Mouse (Mus musculus) adrenal gland, postnatal 25 days (tissue): Measurements from ENCODE around the gene Col8a2. TPM values are rescaled to one million over a fixed set of nuclear protein-coding genes. Genes with fewer than 3 reads are reported as not detected.

Source experiments
- DNase-seq: peaks from one replicate; pipeline ENCODE4 v3.0.0; 2021; ENCODE audit warnings: mixed read lengths
- long read RNA-seq: library from polyadenylated mRNA; stranded (forward); transcript quantifications from one replicate; pipeline ENCODE4 v2.0.0, GENCODE M21; 2021
- total RNA-seq: library from RNA; stranded (reverse); gene quantifications from 2 replicates; pipeline ENCODE4 v1.2.3, GENCODE M21; 2021

The Col8a2 gene
- total RNA-seq: 1.7 and 2.4 TPM in 2 replicates
- long read RNA-seq, full-length matches to known transcripts: 3 of 6 reads
- long read RNA-seq, partial matches to known transcripts: 2 of 6 reads
- long read RNA-seq, other reads (novel, unspliced or antisense): 1 of 6 reads

DNA sequence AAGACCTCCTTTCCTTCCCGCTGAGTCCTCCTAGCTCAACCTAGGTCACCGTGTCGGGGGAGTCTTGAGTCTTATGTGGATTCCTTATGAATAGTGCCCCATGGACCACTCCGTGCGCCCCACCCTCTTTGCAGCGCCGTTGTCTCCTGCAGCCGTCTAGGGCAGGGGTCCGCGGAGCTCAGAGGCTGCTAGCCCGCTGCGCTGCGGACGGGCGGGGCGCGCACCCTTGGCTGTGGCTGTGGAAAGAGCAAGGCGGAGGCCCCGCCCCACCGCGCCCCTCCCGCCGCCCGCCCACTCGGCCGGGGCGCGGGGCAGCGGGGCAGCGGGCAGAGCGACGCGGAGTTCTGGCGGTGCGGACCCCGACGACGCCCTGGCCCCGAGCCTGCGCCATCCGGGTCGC is at the start of gene Col8a2:
Col8a2 (plus strand) TSS at position 302 of the 400 bp plus-strand sequence.
- no peak for DNase-seq

DNA sequence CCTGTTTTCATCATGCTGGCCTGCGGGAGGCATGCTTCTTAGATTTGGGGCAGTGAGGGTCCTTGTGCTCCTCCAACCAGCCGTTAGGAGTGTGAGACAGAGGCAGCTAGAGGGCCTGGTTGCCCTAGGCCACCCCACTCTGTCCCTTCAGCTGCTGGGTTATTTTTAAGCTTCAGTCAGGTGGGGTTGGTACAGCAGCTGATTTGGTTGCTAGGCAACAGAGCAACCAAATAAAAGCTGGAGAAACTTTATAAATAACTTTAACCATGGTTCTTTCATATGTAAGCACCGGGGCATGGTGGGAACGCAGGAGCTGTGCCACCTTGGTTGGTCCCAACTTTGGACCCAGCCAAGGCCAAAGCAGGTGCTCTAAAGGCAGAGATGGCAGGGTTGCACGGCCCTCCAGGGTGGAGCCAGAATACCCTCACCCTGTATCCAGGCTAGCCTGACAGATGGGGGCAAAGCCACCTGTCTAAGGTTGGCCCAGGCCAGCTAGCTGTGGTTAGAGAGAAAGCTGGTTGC is 48.8 kb upstream of the Col8a2 start:
- DNase-seq: no peak

GRCm38 (mm10) chr4:126239862-126240475 is 46.6 kb upstream of the Col8a2 start:
- DNase-seq: no peak

GRCm38 (mm10) chr4:126241956-126242355 is 44.6 kb upstream of the Col8a2 start:
- DNase-seq: no peak

- no peak for DNase-seq
These were observed 44.1 kb upstream of the Col8a2 start for GRCm38 (mm10) chr4:126242510-126242909.

- DNase-seq: no peak
These were observed 40.2 kb upstream of the Col8a2 start for GRCm38 (mm10) chr4:126246202-126246889.

DNA sequence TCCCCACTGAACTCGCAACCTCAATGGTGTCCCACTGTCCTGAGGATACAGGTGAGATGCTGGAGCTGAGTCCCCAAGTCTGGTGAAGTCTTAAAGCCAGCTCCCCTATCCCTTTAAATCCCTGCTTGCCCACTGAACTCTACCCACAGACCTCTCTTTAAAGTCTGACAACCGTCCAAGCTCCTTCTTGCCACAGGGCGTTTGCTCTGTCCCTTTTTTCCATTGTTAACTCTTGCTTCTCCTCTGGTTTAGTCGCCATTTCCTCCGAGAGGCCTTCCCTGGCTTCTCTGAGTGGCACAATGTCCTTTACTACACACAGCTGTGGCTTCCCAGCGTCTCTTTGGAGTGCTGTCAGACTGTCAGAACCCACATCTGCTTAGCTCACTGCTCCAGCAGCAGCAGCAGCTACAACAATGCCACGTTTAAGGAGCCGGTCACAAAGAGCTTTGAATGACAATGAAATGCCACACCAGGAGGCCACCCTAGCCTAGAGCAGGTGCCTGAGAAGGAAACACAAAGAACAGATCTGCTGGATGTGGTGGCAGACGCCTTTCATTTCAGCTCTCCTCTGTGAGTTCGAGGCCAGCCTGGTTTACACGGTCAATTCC is 38.2 kb upstream of the Col8a2 start:
- DNase-seq: no peak

- DNase-seq: no peak
These were observed 35.9 kb upstream of the Col8a2 start for GRCm38 (mm10) chr4:126250659-126251058.

GRCm38 (mm10) chr4:126251655-126252254 is 34.8 kb upstream of the Col8a2 start:
- no peak for DNase-seq

- no peak for DNase-seq
These were observed 34.0 kb upstream of the Col8a2 start for GRCm38 (mm10) chr4:126252411-126253237.

DNA sequence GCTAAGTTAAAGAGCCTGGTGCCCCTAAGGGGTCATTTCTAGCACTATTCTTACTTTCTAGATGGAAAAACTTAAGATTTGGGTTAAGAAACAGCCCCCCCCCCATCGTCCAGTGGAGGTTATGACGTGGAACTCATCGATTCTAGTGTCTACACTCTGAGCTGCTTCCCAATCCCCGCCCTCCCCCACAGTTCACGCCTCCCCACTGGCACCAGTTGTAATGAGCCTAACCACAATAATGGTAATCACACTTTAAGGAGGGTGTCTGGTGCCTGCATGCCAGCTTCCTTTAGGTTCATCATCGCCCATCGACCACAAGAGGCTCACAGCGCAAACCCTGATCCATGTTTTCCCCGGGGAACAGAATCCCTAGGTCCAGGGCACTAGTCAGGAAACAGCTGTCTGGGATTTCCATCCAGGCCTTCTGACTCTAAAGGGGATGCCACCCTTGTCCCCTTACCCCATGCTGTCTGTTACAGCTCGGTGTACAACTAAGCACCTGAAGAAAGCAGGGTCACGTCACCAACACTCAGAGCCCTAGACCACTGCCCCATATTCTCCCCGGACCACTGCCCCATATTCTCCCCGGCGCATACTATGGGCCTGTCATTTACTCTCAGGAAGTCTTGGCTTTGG is 32.8 kb upstream of the Col8a2 start:
- DNase-seq: no peak

DNA sequence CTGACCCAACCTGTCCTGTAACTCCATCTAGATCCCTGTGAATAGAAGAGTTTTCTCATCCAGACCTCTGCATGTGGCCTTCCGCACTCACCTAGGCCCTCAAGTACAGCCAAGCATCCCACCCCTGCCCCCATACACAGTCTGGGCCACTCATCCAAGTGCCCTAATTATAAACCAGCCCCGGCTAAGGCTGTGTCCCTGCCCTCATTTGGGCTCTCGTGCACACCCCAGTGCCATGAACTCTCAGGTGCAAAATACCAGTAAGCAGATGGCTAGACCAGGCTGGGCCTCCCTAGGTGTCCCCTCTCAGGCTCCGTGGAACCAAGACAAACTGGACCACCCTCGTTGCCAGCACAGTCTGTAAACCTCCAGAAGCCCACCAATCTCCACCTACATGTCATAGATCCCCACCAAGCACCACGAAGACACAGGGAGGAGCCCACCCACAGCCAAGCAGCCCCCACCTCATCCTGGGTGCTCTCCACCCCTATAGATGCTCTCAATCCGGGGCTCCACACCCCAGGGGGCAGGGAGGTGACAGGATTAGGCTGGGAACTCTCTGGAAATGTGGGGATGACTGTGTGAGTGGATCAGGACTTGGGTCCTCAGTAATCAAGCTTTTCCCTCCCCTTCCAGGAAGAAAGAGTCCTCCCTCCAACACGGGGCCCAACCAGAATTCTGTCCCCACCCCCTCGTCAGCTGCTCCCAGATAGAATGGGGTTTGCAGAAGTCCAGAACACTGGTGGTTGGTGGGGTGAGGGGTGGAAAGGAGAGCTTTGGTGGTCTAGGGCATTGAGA is 32.1 kb upstream of the Col8a2 start:
- no peak for DNase-seq

GRCm38 (mm10) chr4:126255113-126256001 is 31.2 kb upstream of the Col8a2 start:
- DNase-seq: no peak

DNA sequence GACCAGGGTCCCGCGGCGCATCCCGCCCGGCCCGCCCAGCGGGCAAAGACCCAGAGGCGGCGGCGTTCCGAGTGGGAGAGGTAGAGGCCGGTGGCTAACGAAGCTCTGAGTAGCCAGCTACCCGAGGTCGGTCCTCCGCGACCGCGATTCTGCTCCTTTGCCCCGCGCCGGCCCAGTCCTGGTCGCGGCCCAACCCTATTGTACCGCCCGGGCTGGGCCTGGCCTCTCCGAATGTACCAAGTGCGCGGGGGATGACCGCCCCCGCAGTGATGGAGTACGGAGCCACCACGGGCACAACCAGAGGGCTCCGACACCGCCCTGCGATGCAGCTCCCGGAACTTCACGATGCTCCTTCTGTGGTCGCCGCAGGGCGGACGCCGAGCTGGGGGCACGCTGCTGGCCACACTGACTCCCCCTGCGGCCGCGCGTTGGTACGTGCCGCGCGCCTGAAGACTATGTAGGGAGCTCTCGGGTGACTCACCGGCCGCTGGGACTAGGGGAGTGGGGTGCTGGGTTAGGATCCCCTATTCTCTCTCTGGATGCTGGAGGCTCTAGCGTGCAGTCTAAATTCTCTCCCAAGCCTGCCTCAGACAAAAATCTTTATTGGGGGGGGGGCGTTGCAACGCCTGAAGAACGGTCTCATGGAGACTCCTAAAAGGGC is 30.3 kb upstream of the Col8a2 start, which contains the start of gene Map7d1:
Map7d1 (minus strand) TSS at position 213 of the 661 bp plus-strand sequence.
- DNase-seq: peak; percentile 91

DNA sequence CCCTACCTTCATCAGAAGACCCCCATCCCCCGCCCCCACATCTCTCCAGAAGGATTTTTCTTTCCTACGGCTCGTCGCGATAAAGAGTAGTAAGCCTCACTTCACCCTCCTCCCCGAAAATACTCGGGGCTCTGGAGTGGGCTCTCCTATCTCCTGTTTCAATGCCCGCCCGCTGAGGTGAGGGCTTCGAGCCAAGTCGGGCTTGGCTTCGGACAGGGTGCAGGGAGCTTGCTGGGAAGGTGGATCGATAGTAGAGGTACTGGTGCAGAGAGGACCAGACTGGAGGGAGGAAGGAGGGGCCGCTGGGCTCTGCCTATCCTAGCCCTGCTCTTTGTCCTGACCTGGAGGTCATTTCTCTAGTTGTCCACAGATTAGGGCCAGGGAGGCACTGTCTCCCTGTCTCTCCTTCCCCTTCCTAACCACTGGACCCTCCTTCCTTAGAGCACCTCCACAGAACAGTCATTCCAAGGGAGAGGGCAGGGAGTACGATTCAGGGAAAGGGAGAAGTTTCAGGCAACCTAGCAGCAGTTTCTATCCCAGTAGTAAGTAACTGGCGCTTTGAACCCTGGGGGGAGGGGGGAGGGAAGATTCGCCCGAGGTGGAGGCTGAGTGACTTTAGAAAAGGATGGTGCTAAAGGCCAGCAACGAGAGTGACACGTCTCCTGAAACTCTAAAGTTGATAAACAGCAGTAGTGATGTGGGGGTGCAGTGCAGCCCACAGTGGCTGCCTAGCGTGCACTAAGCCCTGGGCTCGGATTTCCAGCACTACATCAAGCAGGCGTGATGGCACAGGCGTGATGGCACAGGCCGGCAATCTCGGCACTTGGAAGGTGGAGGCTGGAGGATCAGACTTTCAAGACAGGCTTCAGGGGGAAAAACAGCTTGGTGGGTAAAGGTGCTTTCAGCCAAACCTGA is 29.4 kb upstream of the Col8a2 start:
- peak; percentile 66 for DNase-seq

GRCm38 (mm10) chr4:126259063-126259462 is 27.5 kb upstream of the Col8a2 start:
- no peak for DNase-seq

DNA sequence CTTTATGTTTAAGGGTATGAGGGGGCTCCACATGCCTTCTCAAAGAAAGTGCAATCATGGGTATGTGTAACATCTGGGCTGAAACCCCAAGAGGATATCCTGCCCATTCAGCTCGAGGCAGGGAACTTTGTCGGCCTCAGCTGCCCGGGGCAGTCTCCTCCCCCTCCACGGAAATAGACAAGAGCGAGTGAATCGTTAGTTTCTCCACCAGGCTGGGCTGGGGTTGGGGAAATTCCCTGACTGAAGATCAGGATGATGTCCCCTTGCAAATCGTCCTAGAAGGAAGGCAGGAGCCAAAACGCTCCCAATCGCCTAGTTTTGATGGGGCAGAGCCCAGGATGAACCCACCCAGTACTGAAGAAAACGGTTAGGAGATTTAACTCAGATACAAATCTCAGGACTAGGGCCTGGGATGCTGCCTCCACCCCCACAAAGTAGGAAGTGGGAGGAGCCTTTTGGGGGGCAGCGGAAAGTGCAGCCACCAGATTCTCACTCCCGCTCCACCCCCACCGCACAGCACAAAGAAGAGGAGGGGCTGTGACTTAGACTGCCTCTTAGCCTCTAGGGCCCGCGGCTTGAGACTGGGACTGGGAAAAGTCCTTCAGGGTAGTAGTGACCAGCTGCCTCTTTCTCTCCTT is 27.0 kb upstream of the Col8a2 start:
- peak; percentile 74 for DNase-seq
